Mouse (Mus musculus): ENCODE results near the gene Tex36. TPM values are rescaled to one million over a fixed set of nuclear protein-coding genes. Genes with fewer than 3 reads are reported as not detected.

Gene Tex36
- not detected for total RNA-seq (2021)

DNA sequence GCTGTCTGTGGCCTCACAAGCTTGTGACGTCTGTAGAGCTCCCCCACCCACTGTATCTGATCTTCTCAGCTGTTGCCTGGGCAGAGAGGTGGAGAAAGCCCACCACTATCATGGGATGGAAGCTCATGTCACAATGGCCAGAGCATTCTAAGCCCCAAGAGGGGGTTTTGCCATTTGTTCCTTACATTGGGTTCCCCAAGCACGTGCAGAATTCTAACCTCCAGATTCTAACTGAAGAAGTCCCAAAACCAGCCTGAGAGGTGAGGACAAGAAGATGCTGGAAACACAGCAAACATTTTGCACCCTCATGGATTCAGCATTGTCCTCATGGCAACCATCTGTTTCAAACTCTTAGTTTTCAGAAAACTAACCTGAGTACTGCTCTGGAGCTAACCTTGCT lies at the start of gene Tex36:
TSS of gene Tex36 (minus strand) at position 101 of the 400 bp plus-strand sequence.
- intact Hi-C loops (cut with DNase I): no loop called here

DNA sequence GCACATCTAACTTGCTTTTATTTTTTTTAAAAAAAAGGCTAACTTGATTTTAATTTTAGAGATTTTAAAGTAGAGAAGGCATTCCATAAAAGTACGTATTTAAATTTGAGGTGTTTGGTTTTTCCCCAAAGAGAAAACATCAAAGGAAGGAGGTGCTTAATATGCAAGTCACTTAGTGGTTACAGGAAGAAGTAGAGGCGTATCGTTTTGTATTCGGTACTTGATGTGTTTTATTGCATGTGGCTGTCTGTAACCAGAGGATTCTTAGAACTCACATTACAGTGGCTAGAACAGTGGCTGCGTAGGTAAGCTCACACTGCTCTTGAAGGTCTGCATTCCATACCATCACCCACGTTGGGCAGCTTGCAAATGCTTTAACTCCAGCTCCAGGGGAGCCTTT lies 43.8 kb upstream of the Tex36 start:
- no peak for DNase-seq (ENCODE audit: extremely low spot score in 1 of 2, low spot score in 2 of 2)
- intact Hi-C loops (cut with DNase I): no loop called here

More for the DNA sequence above, at the start of gene Tex36:
- DNase-seq (ENCODE audit: extremely low spot score in 1 of 2, low spot score in 2 of 2): no peak

DNA sequence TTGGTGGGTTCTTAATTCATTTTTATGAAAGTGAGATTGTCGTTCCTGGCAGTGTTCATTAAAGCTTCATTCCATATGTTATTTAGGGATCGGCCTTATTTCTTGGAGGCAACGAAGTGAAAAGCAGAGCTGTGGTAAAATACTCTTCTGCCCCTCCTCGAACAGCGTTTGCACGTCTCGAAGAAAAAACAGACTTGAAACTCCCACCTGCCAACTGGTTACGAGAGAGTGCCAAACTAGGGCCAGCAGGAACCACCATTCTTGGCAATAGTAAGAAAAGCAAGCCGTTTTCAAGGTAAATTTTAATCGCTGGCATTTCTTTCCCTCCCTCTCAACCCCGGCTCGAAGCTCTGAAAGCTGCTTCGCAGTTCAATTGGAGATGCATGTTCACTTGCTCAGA lies 36.9 kb upstream of the Tex36 start:
- DNase-seq (ENCODE audit: extremely low spot score in 1 of 2, low spot score in 2 of 2): peak in 1 of 2 experiments; percentile 40
- intact Hi-C loops (cut with DNase I): loop anchor here (5.0 kb wide), 1 partner anchor 517 kb away; the partner anchor contains the start of genes Ctbp2 and Fgfr2

DNA sequence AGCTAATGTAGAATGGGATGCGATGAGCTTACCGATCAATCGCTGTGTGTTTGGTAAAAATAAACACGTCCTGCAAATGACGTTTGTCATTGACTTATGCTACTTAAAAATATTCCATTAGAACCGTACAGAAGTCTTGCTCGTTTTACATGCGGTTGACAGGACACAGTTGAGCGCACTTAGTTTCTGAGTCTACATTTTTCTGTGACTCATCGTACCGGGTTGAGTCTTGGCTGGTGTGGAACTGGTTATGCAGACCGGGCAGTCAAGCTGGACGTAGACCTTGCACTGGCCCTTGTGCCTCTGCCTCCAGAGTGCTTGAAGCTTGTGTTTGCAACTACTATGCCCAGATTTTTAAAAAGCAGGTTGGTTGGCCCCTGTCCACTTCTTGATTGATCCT lies 36.3 kb upstream of the Tex36 start:
- intact Hi-C loops (cut with DNase I): loop anchor here (5.0 kb wide), 1 partner anchor 516 kb away; the partner anchor contains the start of genes Ctbp2 and Fgfr2
- DNase-seq (ENCODE audit: extremely low spot score in 1 of 2, low spot score in 2 of 2): no peak

DNA sequence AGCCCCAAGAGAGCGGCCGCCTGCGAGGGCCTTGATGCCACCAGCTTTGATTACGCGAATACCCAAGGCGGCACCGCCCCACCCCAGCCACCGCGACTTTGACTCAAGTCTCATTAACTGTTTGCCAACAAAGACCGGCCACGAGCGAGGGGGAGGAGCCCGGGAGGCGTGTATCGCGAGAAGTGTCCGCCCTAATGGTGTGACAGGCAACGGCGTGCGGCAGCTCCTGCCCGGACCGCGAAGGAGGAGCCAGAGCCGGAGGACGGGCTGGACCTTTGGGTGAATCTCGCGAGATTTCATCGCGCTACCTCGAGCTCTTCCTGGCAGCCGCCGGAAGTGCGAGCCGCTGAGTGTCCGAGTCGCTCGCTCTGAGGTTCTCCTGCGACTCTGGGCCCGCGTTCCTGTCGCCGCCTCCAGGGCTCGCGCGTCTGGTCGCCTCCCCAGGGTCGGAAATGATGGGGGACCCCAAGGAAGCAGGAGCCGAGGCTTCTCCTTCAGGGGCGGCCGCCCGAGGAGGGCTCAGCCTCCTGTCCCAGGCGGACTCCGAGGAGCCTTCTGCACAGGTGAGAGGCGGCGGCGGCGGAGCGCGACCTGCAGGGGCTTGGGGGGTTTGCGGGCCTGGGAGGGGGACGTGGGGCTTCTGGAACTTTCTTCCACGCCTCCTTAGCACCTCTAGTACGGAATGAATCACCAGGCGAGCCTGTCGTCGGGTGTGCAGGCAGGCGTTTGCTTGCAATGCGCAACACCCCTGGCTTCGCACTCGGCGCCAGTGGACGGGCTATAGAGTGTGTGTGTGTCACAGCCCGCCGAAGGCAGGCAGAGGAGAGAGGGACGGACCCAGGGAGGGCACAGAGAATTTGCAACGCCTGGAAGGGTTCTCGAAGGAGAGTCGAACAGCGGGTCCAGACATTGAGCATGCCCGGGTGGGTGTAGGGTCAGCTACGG lies 35.7 kb upstream of the Tex36 start, which contains the start of gene Edrf1:
TSS of gene Edrf1 (plus strand) at position 183 of the 945 bp plus-strand sequence.
- peak; percentile 97 to 100 for DNase-seq (ENCODE audit: extremely low spot score in 1 of 2, low spot score in 2 of 2)
- intact Hi-C loops (cut with DNase I): loop anchor here (2.0 to 5.0 kb wide), 2 partner anchors 515 to 605 kb away; partner anchors contain the start of genes Ctbp2 and Fgfr2

DNA sequence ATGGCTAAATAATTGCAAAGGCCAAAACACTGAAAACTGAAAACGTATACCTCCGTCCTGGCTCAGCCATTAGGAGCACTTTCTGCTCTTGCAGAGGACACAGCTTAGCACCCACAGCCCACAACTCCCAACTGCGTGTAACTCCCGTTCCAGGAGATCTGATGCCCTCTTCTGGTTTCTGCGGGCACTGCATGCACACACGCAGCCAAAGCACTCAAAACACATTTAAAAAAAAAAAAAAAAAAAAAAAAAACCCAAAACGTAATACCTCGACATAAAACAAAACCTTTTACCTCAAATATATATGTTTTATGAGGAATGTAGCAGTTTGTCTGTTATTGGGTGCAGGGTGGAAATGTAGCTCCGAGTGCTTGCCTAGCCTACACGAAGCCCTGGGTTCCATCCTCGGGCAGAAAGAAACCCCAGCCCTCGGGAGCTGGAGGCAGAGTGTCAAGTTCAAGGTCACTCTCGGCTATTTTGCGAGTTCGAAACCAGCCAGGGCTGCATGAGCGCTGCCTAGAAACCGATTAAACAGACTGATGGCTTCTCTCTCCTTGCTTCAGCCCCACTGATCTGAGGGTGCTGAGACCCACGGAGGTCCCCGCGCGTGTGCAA lies 34.9 kb upstream of the Tex36 start:
- intact Hi-C loops (cut with DNase I): loop anchor here (2.0 to 5.0 kb wide), 2 partner anchors 515 to 604 kb away; partner anchors contain the start of genes Ctbp2 and Fgfr2
- peak; percentile 86 to 91 for DNase-seq (ENCODE audit: extremely low spot score in 1 of 2, low spot score in 2 of 2)

DNA sequence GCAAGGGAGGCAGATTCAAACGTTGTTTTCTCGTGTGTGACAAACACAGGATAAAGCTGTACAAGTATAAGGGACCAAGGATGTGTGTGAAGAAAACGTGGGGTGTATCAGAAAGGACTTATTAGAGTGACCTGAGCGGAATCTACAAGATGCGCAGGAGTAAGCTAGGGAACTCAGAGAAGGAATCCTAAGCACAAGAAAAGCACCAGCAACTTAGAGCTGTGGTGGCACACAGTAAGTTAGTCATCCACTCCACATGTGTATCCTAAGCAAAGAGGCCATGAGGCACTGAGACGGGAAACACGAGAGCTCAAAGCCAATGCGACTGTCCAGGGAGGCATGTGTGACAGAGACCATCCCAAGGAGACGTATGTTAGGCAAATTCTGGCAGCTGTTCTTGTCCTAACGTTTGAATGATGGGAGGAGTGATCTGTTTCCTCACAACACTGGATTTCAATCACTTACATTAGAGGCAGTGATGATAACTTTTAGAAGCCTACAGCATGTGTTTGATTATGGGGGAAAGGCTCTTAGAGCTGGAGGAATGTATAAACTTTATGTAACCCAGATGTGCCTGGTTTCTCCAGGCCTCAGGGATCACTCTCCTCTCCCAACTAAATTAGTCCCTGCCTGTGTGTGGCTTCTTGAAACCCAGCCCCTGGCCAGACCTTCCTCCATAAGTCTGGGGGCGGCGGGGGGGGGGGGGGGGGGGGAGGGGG lies 33.1 kb upstream of the Tex36 start:
- no peak for DNase-seq (ENCODE audit: extremely low spot score in 1 of 2, low spot score in 2 of 2)
- intact Hi-C loops (cut with DNase I): loop anchor here (5.0 kb wide), 1 partner anchor 513 kb away; the partner anchor contains the start of genes Ctbp2 and Fgfr2

DNA sequence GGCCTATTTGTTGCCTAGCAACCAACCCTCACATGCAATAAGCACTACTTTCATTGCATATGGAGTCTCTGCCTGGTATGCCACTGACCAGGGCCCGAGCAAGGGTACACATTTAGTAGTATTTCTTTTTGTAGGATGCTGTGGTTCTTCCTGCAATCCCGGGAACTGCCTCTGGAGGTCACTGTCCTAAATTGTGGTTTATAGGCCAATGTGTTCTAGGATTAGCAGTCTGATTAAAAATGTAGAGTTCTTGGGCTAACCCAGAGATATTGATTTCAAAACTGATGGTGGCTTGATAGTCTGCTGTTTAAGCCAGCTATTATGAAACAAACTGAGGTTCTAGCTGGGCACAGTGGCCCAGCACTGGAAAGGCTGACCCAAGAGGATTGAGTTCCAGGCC lies 30.5 kb upstream of the Tex36 start:
- intact Hi-C loops (cut with DNase I): no loop called here
- peak in 1 of 2 experiments; percentile 61 for DNase-seq (ENCODE audit: extremely low spot score in 1 of 2, low spot score in 2 of 2)

DNA sequence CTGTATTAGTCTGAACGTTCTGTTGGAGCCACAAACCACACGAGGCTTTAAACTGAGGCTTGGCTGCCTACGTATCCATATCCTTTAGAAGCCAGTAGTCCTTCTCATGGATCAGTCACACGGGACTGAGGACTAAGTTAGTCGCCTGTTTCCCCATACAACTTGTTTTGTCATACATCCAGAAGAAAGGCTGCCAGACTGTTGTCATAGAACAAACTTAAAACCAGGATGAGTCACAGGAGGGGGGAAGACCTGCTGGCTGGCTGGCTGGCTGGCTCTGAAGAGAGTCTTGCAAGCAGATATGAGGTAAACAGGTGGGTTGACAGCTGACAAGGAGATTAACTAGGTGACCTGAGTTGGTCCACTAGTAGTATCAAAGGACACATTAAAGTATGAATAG lies 28.9 kb upstream of the Tex36 start:
- no peak for DNase-seq (ENCODE audit: extremely low spot score in 1 of 2, low spot score in 2 of 2)
- intact Hi-C loops (cut with DNase I): no loop called here

DNA sequence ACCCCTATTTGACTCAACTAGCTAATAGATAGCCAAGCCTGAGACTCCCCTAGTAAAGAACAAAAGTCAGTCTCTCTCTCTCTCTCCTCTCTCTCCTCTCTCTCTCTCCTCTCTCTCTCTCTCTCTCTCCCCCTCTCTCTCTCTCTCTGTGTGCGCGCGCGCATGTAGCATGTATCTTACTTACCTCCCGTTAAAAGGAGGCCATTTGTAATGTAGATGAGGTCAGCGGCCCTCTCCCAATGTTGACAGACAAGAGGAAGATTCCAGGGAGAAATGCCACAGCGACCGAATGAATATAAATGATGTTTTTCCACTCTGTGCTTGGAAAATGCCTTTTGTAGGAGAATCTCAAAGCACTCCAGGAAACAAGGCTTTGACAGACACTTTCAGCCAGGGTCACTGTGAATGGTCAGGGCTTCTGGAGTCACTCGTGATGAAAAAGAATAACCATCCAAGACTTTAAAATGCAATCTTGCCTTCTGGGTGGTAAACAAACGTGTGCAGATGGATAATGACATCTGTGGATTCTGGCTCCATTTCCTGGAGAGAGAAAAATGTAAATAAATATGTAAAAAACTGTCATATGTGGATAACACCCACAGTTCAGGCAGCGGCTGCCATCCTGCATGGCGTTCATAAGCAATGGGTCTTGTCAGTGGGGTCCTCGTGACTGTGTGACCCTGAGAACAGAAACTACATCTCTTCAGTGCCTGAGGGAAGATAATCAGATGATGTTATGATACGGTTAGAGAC lies 25.4 kb upstream of the Tex36 start:
- intact Hi-C loops (cut with DNase I): no loop called here
- DNase-seq (ENCODE audit: extremely low spot score in 1 of 2, low spot score in 2 of 2): no peak

DNA sequence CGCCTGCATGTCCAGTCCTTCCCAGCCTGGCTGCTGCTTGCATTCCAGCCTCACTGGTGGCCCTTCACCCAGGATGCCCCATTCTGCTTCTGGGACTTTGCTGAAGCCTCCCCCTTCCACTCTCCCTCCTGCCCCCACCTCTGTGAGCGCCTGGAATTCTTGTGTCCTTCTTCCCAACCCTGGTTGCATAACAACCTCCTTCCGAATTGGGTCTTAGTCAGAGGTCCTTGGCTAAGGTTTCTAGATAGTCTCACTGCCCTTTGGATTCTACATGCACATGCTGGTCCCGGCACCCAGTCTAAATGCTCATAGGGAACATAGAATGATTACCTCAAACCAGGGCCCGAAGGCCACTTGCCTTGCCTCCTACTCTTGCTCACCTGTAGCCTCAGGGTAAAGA lies 21.3 kb upstream of the Tex36 start:
- no peak for DNase-seq (ENCODE audit: extremely low spot score in 1 of 2, low spot score in 2 of 2)
- intact Hi-C loops (cut with DNase I): no loop called here

DNA sequence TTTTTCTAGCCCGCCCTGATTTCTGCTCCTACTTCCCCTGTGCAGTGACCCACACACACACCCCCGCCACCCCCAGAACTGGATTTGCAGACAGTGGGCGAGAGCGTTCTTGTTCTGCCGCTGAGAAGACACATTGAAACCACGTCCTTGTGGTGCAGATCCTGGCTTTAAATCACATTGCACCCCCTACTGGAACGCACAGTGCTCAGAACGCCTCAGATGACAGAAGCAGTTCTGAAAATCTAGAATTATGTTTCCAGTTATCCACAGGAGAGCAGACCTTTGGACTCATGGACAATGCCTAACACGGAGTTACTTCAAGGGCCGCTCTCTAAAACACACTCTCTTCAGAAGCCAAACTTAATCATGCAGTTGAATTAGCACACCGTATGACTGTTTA lies 18.8 kb upstream of the Tex36 start:
- DNase-seq (ENCODE audit: extremely low spot score in 1 of 2, low spot score in 2 of 2): no peak

DNA sequence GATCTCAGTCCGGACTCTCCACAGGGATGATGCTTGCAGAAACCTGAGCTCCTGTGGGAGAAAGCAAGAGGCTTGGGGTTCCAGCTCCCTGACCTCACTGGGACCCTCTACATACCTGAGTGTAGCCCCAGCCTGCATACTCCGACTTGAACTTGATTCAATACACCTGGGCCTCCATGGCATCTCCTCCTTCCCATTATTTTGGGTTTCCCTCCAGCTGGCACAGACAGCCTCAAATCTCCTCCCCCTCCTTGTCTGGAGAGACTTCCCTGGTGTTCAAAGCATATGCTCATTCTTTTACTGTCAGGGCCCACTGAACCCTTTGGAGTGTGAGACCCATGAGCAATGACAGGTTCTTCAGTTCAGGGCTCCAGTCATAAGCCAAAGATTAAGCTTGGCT lies 11.0 kb upstream of the Tex36 start:
- intact Hi-C loops (cut with DNase I): no loop called here
- DNase-seq (ENCODE audit: extremely low spot score in 1 of 2, low spot score in 2 of 2): no peak

More for the DNA sequence above, 18.8 kb upstream of the Tex36 start:
- intact Hi-C loops (cut with DNase I): no loop called here

DNA sequence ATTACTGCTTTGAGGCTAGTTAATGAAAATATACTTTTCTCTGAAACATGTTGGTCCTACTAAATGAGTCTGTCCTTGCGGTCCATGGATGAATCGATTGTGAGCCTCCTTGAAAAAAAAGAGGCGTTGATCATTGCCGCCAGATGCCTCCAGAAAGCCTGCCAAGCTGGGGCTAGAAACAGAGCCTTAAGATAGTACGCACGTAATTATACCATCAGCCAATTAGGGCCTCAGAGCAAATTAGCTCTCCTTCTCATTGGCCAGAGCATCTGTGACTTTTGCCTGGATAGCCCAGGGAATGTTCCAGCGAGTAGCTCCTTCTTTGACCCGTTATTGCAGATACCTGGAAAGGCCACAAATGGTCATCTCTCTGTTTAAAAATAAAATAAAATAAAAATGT lies 7.6 kb upstream of the Tex36 start:
- DNase-seq (ENCODE audit: extremely low spot score in 1 of 2, low spot score in 2 of 2): peak in 1 of 2 experiments; percentile 45

DNA sequence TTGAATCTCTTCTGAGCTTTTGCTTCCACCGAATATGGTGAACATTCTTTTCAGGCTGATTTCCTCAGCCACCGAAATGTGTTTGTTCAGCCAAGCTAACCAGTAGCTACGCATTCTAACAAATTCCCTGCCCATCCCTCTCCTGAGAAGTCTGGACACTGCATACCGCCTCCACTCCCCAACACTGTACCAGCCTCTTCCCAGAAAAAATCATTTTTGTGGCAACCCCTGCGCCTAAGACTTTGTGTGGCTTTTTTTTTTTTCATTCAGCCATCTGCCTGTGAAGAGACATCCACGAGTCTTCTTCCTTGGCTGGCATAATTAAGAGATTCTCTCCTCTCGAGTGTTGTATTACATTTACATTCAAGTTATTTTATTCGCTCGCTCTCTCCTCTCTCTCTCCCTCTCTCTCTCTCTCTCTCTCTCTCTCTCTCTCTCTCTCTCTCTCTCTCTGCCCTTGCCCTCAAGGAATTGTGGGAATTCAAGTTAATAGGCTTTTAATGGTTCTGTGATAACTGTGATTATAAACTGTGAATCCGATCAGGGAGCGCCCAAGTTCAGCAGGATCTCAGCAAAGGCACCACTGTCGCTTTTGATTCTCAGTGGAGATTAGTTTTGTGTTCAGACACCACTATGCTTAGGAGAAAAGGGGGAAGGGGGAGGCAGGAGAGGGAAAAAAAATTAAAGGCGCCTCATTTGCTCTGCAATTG lies 6.8 kb upstream of the Tex36 start:
- intact Hi-C loops (cut with DNase I): no loop called here
- no peak for DNase-seq (ENCODE audit: extremely low spot score in 1 of 2, low spot score in 2 of 2)

More for the DNA sequence above, 7.6 kb upstream of the Tex36 start:
- intact Hi-C loops (cut with DNase I): no loop called here

DNA sequence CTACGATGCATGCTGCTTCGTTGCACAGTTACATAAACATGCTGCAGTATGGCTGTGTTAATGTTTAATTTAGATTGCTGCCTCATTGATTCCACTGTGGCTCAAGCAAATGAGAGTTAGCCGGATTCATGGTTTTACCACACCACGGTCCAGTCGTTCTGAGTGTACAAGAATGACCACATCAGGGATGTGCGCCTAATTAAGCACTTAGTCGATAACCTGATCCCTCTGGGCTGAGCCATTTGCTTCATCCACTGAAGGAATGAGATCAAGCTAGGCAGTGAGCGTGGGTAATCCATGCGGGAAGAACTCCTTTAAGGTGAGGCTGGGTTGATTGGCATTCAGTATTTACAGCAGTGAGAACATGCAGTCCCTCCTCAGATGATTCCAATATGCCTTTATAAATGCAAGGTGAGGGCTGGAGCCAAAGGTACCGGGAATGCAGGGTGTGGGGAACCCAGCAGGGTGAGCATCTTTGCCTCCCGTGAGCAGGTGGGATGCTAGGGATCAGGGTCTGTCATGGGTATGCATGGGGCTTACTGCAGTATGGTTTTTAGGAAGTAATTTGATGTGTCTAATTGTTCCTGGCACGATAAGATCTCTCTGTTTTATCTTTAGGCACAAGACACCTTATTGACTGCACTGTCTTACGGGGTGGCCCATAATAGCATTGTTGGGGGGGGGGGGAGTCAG lies 6.1 kb upstream of the Tex36 start:
- intact Hi-C loops (cut with DNase I): no loop called here
- DNase-seq (ENCODE audit: extremely low spot score in 1 of 2, low spot score in 2 of 2): no peak

DNA sequence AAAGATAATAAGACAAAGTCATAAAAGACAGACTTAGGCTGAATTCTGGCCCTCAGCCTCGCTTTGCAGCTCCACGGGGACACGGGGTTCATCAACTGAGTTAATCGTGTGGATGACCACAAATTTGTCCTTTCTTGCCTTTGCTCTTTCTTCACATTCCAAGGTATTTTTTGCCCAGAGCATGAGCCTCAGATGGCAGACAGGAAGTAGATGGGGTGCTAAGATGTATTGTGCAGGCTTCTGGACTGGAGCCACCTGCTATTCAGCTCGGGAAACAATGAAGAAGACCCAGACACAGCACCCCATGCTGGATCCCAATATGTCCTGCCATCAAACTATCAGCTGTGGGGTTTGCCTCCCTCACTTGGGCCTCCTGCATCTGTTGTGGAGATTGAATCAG lies 5.4 kb upstream of the Tex36 start:
- no peak for DNase-seq (ENCODE audit: extremely low spot score in 1 of 2, low spot score in 2 of 2)
- intact Hi-C loops (cut with DNase I): no loop called here

All from left cerebral cortex, postnatal 10 days (tissue).